ENCODE assay signal across 17 mouse cellular contexts in the genomic region with DNA sequence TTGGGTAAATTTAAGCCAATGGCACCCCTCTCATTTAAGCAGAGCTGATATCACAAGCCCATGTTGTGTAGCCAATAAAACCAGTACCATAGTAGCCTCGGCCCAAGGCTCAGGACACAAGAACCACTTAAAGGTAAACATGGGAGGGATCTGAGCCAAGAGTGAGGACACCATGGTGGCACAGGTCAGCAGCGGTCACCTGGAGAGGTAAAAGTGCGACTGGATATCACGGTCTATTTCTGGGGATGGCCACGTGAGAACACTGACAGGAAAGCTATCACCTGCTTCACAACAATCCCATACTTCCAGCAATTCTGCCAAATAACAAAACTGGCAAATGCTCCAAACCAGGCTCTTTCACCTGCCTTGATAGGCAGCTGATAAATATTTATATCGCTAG.
"Had no signal": no experiment of that assay in that cellular context is flagged by ENCODE, and none has a peak within 500 bp of the region (broad histone marks: within the 10 kb centered on the region; RNA-seq: fewer than 3 reads in every experiment).

No protein-coding gene starts in this region.

- H3K4me3 ChIP-seq: lung, embryonic 15.5 days; megakaryocyte, embryonic 14.5 days; midbrain, embryonic 13.5 days; midbrain, embryonic 15.5 days; neural tube, embryonic 12.5 days; stomach, embryonic 15.5 days had no signal

- H3K9me3 ChIP-seq: lung, embryonic 15.5 days; megakaryocyte, embryonic 14.5 days; midbrain, embryonic 13.5 days; midbrain, embryonic 15.5 days; neural tube, embryonic 12.5 days; stomach, embryonic 15.5 days had no signal

- DNase-seq: lung, adult 2 months; lung, postnatal 14 days; lung, postnatal 36 days; right cerebral cortex, postnatal 14 days; thymus, adult 2 months; thymus, postnatal 25 days; thymus, postnatal 4 days had no signal

- H3K36me3 ChIP-seq: lung, embryonic 15.5 days; midbrain, embryonic 13.5 days; midbrain, embryonic 15.5 days; neural tube, embryonic 12.5 days; stomach, embryonic 15.5 days had no signal

- ATAC-seq: lung, postnatal 0 days; midbrain, embryonic 13.5 days; midbrain, embryonic 15.5 days had no signal

- H3K4me1 ChIP-seq: midbrain, embryonic 13.5 days; midbrain, embryonic 15.5 days; neural tube, embryonic 12.5 days; stomach, embryonic 15.5 days had no signal

- H3K4me2 ChIP-seq: lung, embryonic 15.5 days; midbrain, embryonic 11.5 days; midbrain, embryonic 13.5 days; midbrain, embryonic 15.5 days; neural tube, embryonic 12.5 days; stomach, embryonic 15.5 days had no signal

- H3K27ac ChIP-seq: lung, embryonic 15.5 days; macrophage; midbrain, embryonic 13.5 days; midbrain, embryonic 15.5 days; neural tube, embryonic 12.5 days; stomach, embryonic 15.5 days; stomach, postnatal 0 days had no signal

- H3K9ac ChIP-seq: lung, embryonic 15.5 days; midbrain, embryonic 13.5 days; midbrain, embryonic 15.5 days; neural tube, embryonic 12.5 days; stomach, embryonic 15.5 days had no signal

- H3K27me3 ChIP-seq: lung, embryonic 15.5 days; midbrain, embryonic 13.5 days; midbrain, embryonic 15.5 days; neural tube, embryonic 12.5 days; stomach, embryonic 15.5 days had no signal
